Mouse (Mus musculus): ENCODE data around the gene Ergic1.
A peak's percentile ranks its signal among the peaks of the same experiment; 100 is the strongest.

Ergic1 gene

GRCm38 (mm10) chr17:26537722-26538471 lies 23.4 kb upstream of the Ergic1 start:
- DNase-seq (ENCODE audit: low spot score) = no peak

- DNase-seq (ENCODE audit: low spot score) = no peak
These were observed 21.2 kb upstream of the Ergic1 start for GRCm38 (mm10) chr17:26540083-26540482.

DNA sequence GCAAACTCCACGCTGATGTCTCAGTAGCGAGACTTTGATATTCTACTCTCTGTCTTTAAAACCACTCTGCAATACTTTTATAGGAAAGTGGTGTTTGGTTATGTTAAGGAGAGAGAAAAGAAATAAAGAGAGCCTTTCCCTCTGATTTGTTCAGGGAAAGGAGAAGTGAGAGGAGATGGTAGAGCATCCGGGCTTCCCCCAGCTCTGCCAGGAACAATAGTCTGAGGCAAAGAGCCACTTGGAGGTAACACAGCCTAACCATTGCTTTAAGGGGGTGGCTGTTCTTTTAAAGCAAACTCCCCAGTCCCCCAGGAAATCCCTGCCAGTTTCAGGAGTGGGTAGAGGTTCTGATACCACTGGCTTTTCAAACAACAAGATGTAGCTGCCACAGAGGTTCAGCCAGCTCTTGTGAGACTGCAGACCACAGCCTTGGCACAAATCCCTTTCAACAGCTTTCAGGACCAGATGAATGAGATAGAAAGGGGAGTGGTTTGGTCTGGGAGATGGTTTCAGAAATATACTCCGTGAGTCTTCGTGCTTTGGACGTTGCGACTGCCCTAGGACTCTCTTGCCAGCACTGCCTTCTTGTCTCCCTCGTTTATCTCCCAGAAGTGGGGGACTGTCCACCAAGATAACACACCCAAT lies 16.8 kb upstream of the Ergic1 start:
- no peak for DNase-seq (ENCODE audit: low spot score)

DNA sequence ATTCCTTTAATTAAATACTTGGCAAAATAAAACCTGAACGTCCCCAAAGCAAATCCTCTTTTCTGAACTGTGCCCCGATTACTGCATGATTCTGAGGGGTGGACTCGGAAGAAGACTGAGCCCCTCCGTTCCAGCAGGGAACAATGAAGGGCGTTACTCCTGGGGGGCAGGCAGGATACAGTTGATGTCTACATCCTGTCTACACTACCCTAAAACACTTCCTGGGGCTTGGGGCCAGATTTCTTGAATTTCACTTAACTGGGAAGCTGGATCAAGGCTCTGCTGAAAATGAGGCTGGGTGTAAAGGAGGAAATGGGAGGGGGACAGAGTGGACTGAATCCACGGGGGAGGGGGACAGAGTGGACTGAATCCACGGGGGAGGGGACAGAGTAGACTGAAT lies 13.5 kb upstream of the Ergic1 start:
- DNase-seq (ENCODE audit: low spot score) = no peak

- DNase-seq (ENCODE audit: low spot score) = no peak
These were observed 12.7 kb upstream of the Ergic1 start for GRCm38 (mm10) chr17:26548566-26548965.

- no peak for DNase-seq (ENCODE audit: low spot score)
These were observed 12.0 kb upstream of the Ergic1 start for GRCm38 (mm10) chr17:26549148-26549809.

GRCm38 (mm10) chr17:26551104-26551503 lies 10.2 kb upstream of the Ergic1 start:
- no peak for DNase-seq (ENCODE audit: low spot score)

GRCm38 (mm10) chr17:26553033-26553432 lies 8.3 kb upstream of the Ergic1 start:
- DNase-seq (ENCODE audit: low spot score) = no peak

DNA sequence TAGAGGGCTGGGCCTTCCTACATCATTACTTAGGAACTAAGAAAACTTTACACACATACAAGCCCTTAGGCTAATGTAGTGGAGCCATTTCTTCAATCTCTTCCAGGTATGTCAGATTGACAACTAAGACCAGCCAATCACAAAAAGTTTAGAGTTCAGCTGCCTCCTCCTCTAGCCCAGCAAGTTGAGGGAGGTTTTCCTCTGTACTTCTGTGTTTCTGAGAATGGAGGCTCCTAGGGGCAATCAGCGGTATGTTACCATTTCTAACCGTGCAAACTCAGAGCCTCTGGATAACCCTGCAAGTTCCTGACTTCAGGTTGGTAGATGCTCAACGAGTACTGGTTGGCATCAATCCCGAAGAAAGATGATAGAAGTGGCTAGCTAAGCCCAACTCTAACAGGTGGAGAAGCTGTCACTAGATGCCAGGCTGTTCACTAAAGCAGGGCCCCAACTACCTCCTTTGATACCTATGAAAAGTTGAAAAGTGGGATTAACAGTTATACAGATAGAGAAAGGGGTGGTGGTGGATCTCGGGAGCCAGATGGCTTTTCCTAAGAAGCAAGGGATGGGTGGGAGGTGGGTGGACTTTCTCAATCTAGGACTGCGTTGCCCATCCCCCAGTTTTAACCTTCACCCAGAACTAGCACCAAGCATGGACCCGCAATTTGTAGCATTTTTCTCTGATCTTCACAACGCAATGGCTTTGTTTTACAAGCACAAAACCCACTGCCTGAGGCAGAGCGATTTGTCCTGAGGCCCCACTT lies 581 bp upstream of the Ergic1 start:
- no peak for DNase-seq (ENCODE audit: low spot score)

DNA sequence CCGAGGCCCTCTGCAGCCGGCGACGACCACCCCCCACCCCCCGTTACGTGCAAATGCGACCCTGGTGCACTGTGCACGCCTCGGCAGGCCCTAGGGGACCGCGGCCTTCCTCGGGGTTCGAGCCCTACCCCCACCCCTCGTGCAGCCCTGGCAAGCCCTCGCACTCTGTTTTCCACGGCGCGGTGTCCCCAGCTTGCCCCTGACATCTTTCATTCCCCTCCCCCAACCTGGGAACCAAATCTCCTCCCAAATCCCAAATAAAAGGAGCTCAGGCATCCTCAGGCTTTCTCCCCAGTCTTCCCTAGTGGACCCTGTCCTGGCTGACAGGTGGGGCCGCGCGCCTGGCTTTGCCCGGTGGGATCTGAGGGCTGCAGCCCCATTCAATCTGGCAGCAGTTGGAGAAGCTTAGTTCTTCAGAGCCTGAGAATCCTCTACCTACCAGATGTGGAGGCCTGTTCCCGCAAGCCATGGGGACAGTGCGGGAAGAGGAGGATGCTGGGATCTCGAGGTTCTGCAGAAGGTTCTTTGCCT lies 427 bp downstream of the Ergic1 start, which contains the start of gene Dusp1:
Gene Dusp1 (minus strand): TSS at position 478 of the 531 bp plus-strand sequence.
- DNase-seq (ENCODE audit: low spot score) = no peak

- DNase-seq (ENCODE audit: low spot score) = no peak
These were observed 1.0 kb downstream of the Ergic1 start for GRCm38 (mm10) chr17:26562292-26562691.

GRCm38 (mm10) chr17:26563476-26563875 lies 2.2 kb downstream of the Ergic1 start:
- DNase-seq (ENCODE audit: low spot score) = no peak

DNA sequence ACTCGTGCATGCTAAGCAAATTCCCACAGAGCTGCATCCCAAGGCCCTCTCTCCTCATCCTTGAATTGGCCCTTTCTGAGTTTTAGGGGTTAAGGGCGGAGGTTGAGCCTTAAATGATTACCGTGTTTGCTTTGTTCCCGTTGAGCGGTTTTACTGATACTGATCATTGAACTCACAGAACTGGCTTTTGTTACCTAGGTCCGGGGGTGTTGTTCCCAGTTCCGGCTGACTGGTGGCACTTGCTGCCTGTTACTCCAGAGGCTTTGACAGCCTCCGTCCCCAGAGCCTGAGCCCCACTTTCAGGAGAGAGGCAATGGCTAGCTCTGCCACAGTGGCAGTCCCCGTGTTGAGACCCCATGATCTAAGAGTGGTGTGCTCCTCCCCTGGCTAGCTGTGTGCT lies 3.1 kb downstream of the Ergic1 start:
- peak; percentile 65 for DNase-seq (ENCODE audit: low spot score)

DNA sequence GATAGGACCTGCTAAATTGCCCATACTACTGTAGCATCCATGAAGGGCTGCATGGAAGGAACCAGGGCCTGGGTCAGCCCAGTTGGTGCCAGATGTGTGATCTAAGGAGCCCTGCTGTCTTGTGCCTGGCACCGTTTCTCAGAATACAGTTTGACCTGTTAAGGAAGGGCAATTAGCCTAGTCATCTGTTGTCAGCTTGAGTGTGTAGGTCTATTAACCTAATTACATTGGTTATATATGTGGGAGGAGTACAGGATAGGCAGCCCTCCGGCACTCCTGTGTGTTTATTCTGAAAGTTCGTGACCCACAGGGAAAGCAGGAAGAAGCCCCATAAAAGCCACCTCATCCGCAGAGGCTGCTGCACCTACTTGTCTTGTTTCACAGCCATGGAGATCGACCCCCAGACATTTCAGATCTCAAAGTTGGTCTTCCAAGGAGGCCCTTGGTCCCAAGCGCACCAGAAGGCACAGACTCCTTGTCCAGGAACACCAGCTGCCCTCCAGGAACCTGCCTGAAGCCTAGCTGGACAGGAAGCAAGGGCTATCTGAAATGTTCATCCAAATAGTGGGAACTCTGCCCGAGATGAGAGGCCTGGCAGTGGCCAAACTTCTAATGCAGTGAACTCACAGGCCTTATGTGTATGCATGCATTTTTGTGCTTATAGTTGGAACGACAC lies 6.0 kb downstream of the Ergic1 start:
- no peak for DNase-seq (ENCODE audit: low spot score)

- no peak for DNase-seq (ENCODE audit: low spot score)
These were observed 6.5 kb downstream of the Ergic1 start for GRCm38 (mm10) chr17:26567818-26568173.

- DNase-seq (ENCODE audit: low spot score) = no peak
These were observed 8.5 kb downstream of the Ergic1 start for GRCm38 (mm10) chr17:26569594-26570350.

- DNase-seq (ENCODE audit: low spot score) = no peak
These were observed 9.4 kb downstream of the Ergic1 start for GRCm38 (mm10) chr17:26570651-26571118.

GRCm38 (mm10) chr17:26571377-26571776 lies 10.1 kb downstream of the Ergic1 start:
- no peak for DNase-seq (ENCODE audit: low spot score)

DNA sequence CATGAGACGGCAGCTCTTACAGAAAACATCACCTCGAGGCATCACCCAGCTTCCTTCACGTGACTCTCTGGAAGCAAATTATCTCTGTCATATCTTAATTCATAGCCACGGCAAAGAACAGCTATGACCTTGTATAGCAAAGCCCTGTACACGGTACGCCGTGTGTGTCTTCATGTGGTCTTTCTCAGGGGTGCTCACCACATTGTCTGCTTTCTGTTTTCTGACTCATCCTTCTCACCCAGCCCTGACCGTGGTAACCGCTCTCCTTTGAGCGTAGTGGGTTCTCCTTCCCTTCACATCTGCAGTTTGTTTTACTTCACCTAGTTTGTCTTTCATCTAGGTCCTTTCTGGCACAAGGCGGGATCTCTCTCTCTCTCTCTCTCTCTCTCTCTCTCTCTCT lies 11.0 kb downstream of the Ergic1 start:
- DNase-seq (ENCODE audit: low spot score) = no peak

GRCm38 (mm10) chr17:26574118-26574517 lies 12.8 kb downstream of the Ergic1 start:
- no peak for DNase-seq (ENCODE audit: low spot score)

DNA sequence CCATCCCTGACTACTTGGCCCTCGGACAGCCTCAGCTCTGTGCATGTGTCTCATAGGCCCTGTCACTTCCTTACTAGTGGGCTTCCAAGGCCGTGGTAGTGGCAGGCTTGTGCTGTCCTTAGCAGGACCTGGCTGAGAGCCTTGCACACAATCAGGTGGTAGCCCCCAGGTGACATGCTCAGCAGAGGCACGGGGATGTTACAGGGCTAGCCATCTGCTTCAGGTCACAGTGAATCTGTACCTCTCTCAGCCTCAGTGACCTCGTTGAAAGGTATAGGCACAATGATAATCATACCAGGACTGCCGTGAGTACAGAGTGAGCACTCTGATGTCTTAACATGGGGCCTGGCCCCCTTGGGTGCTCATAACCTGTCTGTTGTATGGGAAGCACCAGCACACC lies 13.4 kb downstream of the Ergic1 start:
- DNase-seq (ENCODE audit: low spot score) = no peak

Measured in urinary bladder, postnatal 14 days (tissue).